Mouse (Mus musculus): ENCODE results near the gene Hist1h2bh. TPM values are rescaled to one million over a fixed set of nuclear protein-coding genes. Genes with fewer than 3 reads are reported as not detected.
"Not testable (repeated sequence)": the region's sequence is repeated elsewhere in the genome, so short reads cannot be mapped to it uniquely, and the experiment has no call there.

Gene Hist1h2bh
- polyA plus RNA-seq, 1 experiment from 2014 or later, result 1.6 TPM

DNA sequence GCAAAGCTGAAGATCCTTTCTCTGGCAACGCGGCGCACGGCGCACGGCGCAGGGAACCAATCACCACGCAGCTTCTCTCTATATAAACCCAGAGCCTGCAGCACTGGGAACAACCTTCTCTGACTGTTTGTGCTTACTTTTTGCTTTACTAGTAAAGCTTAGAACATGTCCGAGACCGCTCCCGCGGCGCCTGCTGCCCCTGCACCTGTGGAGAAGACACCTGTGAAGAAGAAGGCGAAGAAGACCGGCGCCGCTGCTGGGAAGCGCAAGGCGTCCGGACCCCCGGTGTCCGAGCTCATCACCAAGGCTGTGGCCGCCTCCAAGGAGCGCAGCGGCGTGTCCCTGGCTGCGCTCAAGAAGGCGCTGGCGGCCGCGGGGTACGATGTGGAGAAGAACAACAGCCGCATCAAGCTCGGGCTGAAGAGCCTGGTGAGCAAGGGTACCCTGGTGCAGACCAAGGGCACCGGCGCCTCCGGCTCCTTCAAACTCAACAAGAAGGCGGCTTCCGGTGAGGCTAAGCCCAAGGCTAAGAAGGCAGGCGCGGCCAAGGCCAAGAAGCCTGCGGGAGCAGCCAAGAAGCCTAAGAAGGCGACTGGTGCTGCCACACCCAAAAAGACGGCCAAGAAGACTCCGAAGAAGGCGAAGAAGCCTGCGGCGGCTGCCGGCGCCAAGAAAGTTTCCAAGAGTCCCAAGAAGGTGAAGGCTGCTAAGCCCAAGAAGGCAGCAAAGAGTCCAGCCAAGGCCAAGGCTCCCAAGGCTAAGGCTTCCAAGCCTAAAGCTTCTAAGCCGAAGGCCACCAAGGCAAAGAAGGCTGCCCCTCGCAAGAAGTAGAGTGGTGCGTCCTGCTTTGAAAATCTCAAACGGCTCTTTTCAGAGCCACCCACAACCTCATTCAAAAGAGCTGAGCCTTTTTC, 12.0 kb upstream of the Hist1h2bh start:
- peak; percentile 88 for DNase-seq (ENCODE audit: low spot score)
- 0 out of 2 replicates have a peak, but pooled peaks cover 13% of the 10 kb centered on the region for H3K4me1 ChIP-seq (replicated peaks; ENCODE audit: control insufficient read depth, insufficient read depth, low read length)
- WGBS, result under 1% methylated on average over 54 of the region's 54 CpGs

GRCm38 (mm10) chr13:23554393-23554792, 11.2 kb upstream of the Hist1h2bh start:
- WGBS, result 21% methylated on average over 9 of the region's 9 CpGs
- no peak for DNase-seq (ENCODE audit: low spot score)

More for the DNA sequence above, 12.0 kb upstream of the Hist1h2bh start:
- ATAC-seq (replicated peaks; ENCODE audit: low FRiP score), result peak; percentile 81
- Histone ChIP-seq H3K36me3 (ENCODE audit: control insufficient read depth, insufficient read depth, low read length) (no peaks in the 10 kb centered on the region), H3K27ac (ENCODE audit: low read depth, low read length) (peak overlapping the region; percentile 100), H3K4me3 (ENCODE audit: low read depth, low read length) (peak overlapping the region; percentile 56), H3K9ac (ENCODE audit: low read depth, low read length) (peak overlapping the region; percentile 91), H3K4me2 (peak overlapping the region; percentile 83), H3K9me3 (ENCODE audit: control insufficient read depth, low read length) (no peaks in the 10 kb centered on the region), H3K27me3 (replicated peaks; ENCODE audit: control insufficient read depth, insufficient read depth, low read length) (no peaks in the 10 kb centered on the region)

DNA sequence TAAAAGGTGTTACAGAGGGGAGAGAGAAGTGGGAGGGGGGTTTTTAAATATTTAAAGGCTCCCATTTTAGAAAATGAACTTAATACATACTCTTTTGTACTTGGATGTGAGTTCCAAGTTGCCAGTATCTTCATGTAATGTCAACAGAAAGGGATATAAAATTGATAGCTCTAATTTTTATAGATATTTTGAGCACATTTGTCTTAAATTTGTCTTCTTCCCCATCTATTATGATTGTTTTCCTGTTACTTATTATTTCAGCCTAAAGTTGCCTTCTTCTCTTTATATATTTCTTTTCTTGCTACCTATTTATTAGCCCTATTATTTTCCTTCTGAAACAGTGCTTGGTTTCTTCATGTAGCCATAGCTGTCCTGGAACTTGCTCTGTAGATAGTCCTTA, 9.8 kb upstream of the Hist1h2bh start, which contains the start of gene Hist1h1d:
TSS of gene Hist1h1d (plus strand) at position 301 of the 400 bp plus-strand sequence.
- ATAC-seq (replicated peaks; ENCODE audit: low FRiP score) (no peak), DNase-seq (ENCODE audit: low spot score) (no peak)
- peak within 1 kb of the TSS; percentile 83 for H3K4me2 ChIP-seq
- H3K36me3 ChIP-seq (ENCODE audit: control insufficient read depth, insufficient read depth, low read length), result no peaks in the 10 kb centered on the region
- H3K9me3 ChIP-seq (ENCODE audit: control insufficient read depth, low read length), result no peaks in the 10 kb centered on the region
- H3K27me3 ChIP-seq (replicated peaks; ENCODE audit: control insufficient read depth, insufficient read depth, low read length), result no peaks in the 10 kb centered on the region
- 0 out of 2 replicates have a peak, but pooled peaks cover 13% of the 10 kb centered on the region for H3K4me1 ChIP-seq (replicated peaks; ENCODE audit: control insufficient read depth, insufficient read depth, low read length)
- H3K27ac ChIP-seq (ENCODE audit: low read depth, low read length), result peak within 1 kb of the TSS; percentile 100
- peak within 1 kb of the TSS; percentile 91 for H3K9ac ChIP-seq (ENCODE audit: low read depth, low read length)
- no peak within 1 kb of the TSS for H3K4me3 ChIP-seq (ENCODE audit: low read depth, low read length)

More at GRCm38 (mm10) chr13:23554393-23554792, 11.2 kb upstream of the Hist1h2bh start:
- H3K27ac ChIP-seq (ENCODE audit: low read depth, low read length), result peak overlapping the region; percentile 100
- H3K4me2 ChIP-seq, result peak overlapping the region; percentile 83
- ATAC-seq (replicated peaks; ENCODE audit: low FRiP score), result no peak
- H3K27me3 ChIP-seq (replicated peaks; ENCODE audit: control insufficient read depth, insufficient read depth, low read length), result no peaks in the 10 kb centered on the region
- 0 out of 2 replicates have a peak, but pooled peaks cover 13% of the 10 kb centered on the region for H3K4me1 ChIP-seq (replicated peaks; ENCODE audit: control insufficient read depth, insufficient read depth, low read length)
- no peaks in the 10 kb centered on the region for H3K9me3 ChIP-seq (ENCODE audit: control insufficient read depth, low read length)
- no peaks in the 10 kb centered on the region for H3K36me3 ChIP-seq (ENCODE audit: control insufficient read depth, insufficient read depth, low read length)
- peak overlapping the region; percentile 56 for H3K4me3 ChIP-seq (ENCODE audit: low read depth, low read length)
- H3K9ac ChIP-seq (ENCODE audit: low read depth, low read length), result peak overlapping the region; percentile 91

DNA sequence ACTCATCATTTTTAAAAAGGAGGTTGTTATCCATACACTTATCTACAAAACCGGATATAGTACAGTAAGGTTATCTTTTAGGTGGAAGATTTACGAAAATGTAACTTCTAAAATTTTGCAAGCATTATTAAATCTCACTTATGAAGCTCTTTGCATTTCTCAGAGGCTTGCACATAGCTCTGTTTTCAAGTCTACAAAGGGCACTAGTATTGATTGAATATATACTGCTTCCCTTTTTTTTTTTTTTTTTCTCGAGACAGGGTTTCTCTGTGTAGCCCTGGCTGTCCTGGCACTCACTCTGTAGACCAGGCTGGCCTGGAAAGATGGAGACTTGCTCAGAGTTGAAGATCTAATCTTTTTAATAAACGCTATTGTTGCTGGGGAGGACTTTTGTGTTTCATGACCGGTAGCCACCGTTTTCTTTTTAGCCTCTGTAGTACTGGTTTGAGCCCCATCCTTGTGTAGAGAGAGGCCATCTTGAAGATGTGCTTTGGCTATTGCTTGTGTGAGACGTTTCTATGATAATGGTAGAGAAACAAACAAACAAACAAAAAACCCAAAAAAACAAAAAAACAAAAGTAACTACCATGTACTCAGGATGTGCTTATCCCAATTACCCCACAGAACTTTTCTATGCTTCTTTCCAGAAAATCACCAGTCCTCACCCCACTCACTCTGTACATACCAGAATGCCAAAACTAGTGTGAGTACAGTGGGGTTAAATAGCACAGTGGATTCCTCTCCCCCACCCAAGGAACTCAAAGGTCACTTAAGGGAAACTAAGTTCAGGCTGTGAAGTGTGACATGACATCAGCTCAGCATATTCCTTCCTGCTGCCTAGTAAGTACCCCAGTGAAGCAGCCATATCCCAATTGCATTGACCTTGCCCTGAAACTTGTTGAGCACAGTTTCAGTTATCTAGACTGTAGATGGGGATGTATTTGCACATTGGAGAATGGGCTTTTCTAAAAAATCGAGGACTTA, 9.0 kb upstream of the Hist1h2bh start:
- Histone ChIP-seq H3K4me1 (replicated peaks; ENCODE audit: control insufficient read depth, insufficient read depth, low read length) (0 out of 2 replicates have a peak, but pooled peaks cover 13% of the 10 kb centered on the region), H3K36me3 (ENCODE audit: control insufficient read depth, insufficient read depth, low read length) (no peaks in the 10 kb centered on the region)
- ATAC-seq (replicated peaks; ENCODE audit: low FRiP score), result no peak

DNA sequence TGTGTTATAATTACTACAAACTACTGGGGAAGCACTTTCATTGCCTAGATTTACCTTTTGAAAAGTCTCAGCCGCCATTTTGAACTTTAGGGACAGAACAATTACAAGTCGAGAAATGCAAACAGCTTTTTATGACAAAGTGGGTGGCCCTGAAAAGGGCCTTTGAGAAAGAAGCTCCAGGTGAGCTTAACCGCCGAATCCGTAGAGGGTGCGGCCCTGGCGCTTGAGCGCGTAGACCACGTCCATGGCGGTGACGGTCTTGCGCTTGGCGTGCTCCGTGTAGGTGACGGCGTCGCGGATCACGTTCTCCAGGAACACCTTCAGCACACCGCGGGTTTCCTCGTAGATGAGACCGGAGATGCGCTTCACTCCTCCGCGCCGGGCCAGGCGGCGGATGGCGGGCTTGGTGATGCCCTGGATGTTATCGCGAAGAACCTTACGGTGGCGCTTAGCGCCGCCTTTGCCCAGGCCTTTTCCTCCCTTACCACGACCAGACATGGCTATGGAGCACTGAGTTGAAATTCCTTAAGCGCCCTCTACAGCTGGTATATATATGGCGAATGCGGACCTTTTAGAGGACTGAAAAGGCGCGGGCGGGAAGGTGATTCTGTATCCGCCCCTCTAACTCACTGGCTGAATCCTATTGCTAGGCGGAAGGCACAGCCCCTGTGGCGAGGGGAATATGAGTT, 8.1 kb upstream of the Hist1h2bh start, which contains the start of gene Hist1h4f:
TSS of gene Hist1h4f (minus strand) at position 503 of the 689 bp plus-strand sequence.
- ATAC-seq (replicated peaks; ENCODE audit: low FRiP score) (peak; percentile 72), DNase-seq (ENCODE audit: low spot score) (peak; percentile 97)
- not testable (repeated sequence) for H3K27me3 ChIP-seq (replicated peaks; ENCODE audit: control insufficient read depth, insufficient read depth, low read length); H3K36me3 ChIP-seq (ENCODE audit: control insufficient read depth, insufficient read depth, low read length); H3K4me1 ChIP-seq (replicated peaks; ENCODE audit: control insufficient read depth, insufficient read depth, low read length); H3K9me3 ChIP-seq (ENCODE audit: control insufficient read depth, low read length)
- H3K9ac ChIP-seq (ENCODE audit: low read depth, low read length), result peak within 1 kb of the TSS; percentile 61
- H3K27ac ChIP-seq (ENCODE audit: low read depth, low read length), result peak within 1 kb of the TSS; percentile 99
- under 1% methylated on average over 47 of the region's 47 CpGs for WGBS
- peak within 1 kb of the TSS; percentile 72 for H3K4me2 ChIP-seq
- peak within 1 kb of the TSS; percentile 46 for H3K4me3 ChIP-seq (ENCODE audit: low read depth, low read length)

More for the DNA sequence above, 9.0 kb upstream of the Hist1h2bh start:
- H3K27ac ChIP-seq (ENCODE audit: low read depth, low read length), result peak overlapping the region; percentile 99
- peak overlapping the region; percentile 72 for H3K4me2 ChIP-seq
- no peaks in the 10 kb centered on the region for H3K9me3 ChIP-seq (ENCODE audit: control insufficient read depth, low read length)
- no peaks in the 10 kb centered on the region for H3K27me3 ChIP-seq (replicated peaks; ENCODE audit: control insufficient read depth, insufficient read depth, low read length)
- WGBS, result 42% methylated on average over 8 of the region's 8 CpGs
- peak overlapping the region; percentile 46 for H3K4me3 ChIP-seq (ENCODE audit: low read depth, low read length)
- no peak for DNase-seq (ENCODE audit: low spot score)
- peak overlapping the region; percentile 61 for H3K9ac ChIP-seq (ENCODE audit: low read depth, low read length)

DNA sequence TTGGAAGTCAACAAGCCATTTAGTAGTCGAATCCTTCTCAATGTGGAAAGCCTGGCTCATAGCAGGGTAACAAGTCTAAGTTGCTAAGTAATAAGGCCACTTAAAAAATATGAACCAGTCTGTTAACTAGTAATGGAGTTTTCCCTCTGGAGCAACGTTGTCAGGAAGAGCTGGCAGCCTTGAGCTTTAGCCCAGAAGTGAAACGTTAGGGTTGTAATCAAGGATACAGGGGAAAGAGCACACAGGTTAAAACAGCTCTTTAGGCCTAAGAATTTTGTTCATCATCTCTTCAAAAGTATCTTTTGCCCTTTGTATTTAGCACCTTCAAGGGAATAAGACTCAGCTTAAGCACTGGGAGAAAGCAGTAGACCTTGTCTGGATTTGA, 7.6 kb upstream of the Hist1h2bh start:
- Histone ChIP-seq H3K4me2 (peak overlapping the region; percentile 72), H3K27ac (ENCODE audit: low read depth, low read length) (peak overlapping the region; percentile 99), H3K27me3 (replicated peaks; ENCODE audit: control insufficient read depth, insufficient read depth, low read length) (no peaks in the 10 kb centered on the region), H3K9me3 (ENCODE audit: control insufficient read depth, low read length) (no peaks in the 10 kb centered on the region), H3K4me1 (replicated peaks; ENCODE audit: control insufficient read depth, insufficient read depth, low read length) (0 out of 2 replicates have a peak, but pooled peaks cover 12% of the 10 kb centered on the region), H3K9ac (ENCODE audit: low read depth, low read length) (peak overlapping the region; percentile 61), H3K36me3 (ENCODE audit: control insufficient read depth, insufficient read depth, low read length) (no peaks in the 10 kb centered on the region), H3K4me3 (ENCODE audit: low read depth, low read length) (peak overlapping the region; percentile 46)
- peak; percentile 46 for DNase-seq (ENCODE audit: low spot score)
- ATAC-seq (replicated peaks; ENCODE audit: low FRiP score), result no peak; the same call in none of the 2 replicates
- 5% methylated on average over 3 of the region's 3 CpGs for WGBS

DNA sequence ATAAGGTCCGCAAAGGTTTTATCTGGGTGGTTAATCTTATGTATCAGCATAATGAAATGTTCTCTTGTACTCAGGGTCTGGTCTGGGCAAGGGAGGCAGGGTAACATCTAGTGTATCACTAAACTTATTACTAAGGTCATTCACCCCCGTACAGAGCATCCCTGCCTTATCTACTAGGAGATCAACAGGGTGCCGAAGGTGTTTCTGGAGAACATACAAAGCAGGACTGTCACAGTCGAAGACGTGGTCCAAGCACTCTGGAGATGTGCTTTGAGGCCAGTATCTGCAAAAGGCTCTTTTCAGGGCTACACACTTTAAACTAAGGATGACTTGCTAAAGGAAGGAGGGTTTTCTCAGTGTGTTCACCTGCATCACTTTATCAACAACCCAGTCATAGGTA, 3.5 kb upstream of the Hist1h2bh start:
- H3K27ac ChIP-seq (ENCODE audit: low read depth, low read length), result no peak overlapping the region

More for the DNA sequence above, 3.5 kb upstream of the Hist1h2bh start:
- Histone ChIP-seq H3K36me3 (ENCODE audit: control insufficient read depth, insufficient read depth, low read length) (no peaks in the 10 kb centered on the region), H3K9me3 (ENCODE audit: control insufficient read depth, low read length) (no peaks in the 10 kb centered on the region), H3K9ac (ENCODE audit: low read depth, low read length) (peak overlapping the region; percentile 43; the same call in 1 of the 2 replicates), H3K27me3 (replicated peaks; ENCODE audit: control insufficient read depth, insufficient read depth, low read length) (no peaks in the 10 kb centered on the region), H3K4me2 (no peak overlapping the region), H3K4me3 (ENCODE audit: low read depth, low read length) (no peak overlapping the region), H3K4me1 (replicated peaks; ENCODE audit: control insufficient read depth, insufficient read depth, low read length) (0 out of 2 replicates have a peak, but pooled peaks cover 8% of the 10 kb centered on the region)
- 69% methylated on average over 5 of the region's 5 CpGs for WGBS
- DNase-seq (ENCODE audit: low spot score) (no peak), ATAC-seq (replicated peaks; ENCODE audit: low FRiP score) (no peak)

Measured in liver, embryonic 11.5 days (tissue).